Mouse (Mus musculus) kidney, adult 2 months (tissue): ENCODE results near the gene Zdhhc11.

ENCODE experiments used
- CTCF ChIP-seq: fragments of 200-500 bp; conservative IDR thresholded peaks from 2 replicates; pipeline ENCODE4 v1.5.1; 2011; ENCODE audit warnings: low read depth, mild to moderate bottlenecking, control low read depth, low read length, moderate library complexity, mixed read lengths; ENCODE audit not compliant: insufficient read depth, insufficient read length
- POLR2A ChIP-seq: fragments of 200-500 bp; IDR thresholded peaks from one replicate; pipeline ENCODE4 v1.6.1; 2011; ENCODE audit warnings: low read depth, low read length, control low read depth

DNA sequence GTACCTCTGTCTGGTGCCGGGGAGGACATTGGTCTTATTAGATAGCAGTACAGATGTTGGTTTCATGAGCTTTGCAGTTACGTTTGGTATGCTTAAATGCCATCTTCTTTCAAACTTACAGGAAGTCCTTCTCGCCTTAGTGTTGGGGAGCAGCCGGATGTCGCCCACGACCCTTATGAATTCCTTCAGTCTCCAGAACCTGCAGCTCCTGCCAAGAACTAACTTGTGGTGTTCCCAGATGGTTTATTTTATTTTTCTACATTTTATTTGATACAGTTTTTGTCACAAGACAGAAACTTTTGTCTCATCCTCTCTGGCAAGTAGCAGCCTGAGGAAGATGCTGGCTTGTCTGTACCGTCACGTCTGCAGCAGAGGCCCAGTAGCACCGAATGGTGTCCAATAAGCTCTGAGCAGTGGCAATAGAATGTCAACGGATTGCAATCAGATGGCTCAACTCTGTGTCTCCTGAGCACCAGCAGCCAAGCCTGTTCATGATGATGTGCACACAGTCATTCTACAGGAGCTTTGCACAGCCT, 3.5 kb upstream of the Zdhhc11 start:
- TF ChIP-seq CTCF (no peak), POLR2A (no peak)
